Mouse (Mus musculus): ENCODE data around the gene Erv3. TPM values are rescaled to one million over a fixed set of nuclear protein-coding genes. Genes with fewer than 3 reads are reported as not detected.

Erv3 gene
- polyA plus RNA-seq, 1 experiment from 2014 or later: not detected

DNA sequence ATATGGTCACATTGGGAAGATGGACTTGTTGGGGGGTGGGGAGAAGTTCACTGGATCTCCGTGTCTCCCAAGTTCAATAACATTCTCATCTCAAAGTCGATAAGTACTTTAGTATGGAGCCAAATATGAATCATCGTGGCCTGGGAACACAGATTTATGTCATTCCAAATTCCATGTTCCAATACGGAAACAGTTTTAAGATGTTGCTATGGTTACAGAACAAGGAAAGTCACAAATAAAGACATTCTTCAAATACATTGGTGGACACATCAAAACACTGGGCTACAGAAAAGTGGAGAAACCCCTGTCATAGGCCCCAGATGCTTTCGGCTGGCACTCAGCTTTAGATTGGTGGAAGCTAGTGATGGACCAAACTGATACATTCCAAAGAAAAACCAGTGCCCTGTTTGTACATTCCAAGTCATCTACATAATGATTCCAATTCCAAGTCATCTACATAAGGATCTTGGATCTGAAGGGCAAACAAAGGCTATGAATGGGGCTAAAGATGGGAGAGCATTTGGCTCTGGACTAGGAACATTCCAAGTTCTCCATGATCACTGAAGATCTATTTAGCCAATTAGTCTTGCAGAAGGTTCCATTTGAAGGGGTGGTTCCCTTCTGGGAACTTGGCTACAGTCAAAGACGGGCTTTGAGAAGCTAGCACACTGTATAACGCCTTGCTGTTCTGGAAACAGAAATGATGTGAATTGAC lies 17.2 kb upstream of the Erv3 start:
- WGBS: 95% methylated on average over 7 of the region's 7 CpGs
- no peak overlapping the region for H3K4me2 ChIP-seq (ENCODE audit: low read length)
- H3K27me3 ChIP-seq (replicated peaks; ENCODE audit: control insufficient read depth, insufficient read depth, low read length): no peaks in the 10 kb centered on the region
- H3K27ac ChIP-seq (ENCODE audit: low read depth, low read length): no peak overlapping the region
- no peaks in the 10 kb centered on the region for H3K9me3 ChIP-seq (replicated peaks; ENCODE audit: control insufficient read depth, low read length)
- no peak for DNase-seq (ENCODE audit: low spot score)
- H3K4me3 ChIP-seq (ENCODE audit: low read depth, low read length): no peak overlapping the region
- H3K36me3 ChIP-seq (ENCODE audit: control insufficient read depth, insufficient read depth, low read length): no peaks in the 10 kb centered on the region
- H3K4me1 ChIP-seq (ENCODE audit: control insufficient read depth, insufficient read depth, low read length): no peaks in the 10 kb centered on the region
- no peak for ATAC-seq
- H3K9ac ChIP-seq (ENCODE audit: low read length): no peak overlapping the region

DNA sequence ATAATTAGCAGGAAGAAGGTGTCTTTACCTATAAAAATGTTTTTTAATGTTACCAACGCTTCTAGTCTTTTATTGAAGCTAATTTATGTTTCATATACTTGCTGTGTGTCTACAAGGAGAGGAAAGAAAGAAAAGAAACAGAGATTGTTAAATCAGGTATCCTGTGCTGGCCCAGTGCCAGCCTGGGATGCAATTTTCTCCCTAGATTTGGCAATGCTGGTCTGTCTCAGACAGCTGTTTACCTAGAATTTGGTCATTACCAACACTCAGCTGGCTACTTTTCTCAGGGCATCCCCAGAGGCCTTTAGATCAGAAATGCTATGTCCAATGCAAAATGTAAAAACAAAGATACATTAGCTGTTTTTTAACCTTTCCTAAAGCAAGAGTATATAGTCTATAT lies 13.8 kb upstream of the Erv3 start:
- WGBS: 84% methylated on average over 1 of the region's 1 CpGs
- Histone ChIP-seq H3K4me2 (ENCODE audit: low read length) (no peak overlapping the region), H3K9me3 (replicated peaks; ENCODE audit: control insufficient read depth, low read length) (no peaks in the 10 kb centered on the region), H3K36me3 (ENCODE audit: control insufficient read depth, insufficient read depth, low read length) (no peaks in the 10 kb centered on the region), H3K4me3 (ENCODE audit: low read depth, low read length) (no peak overlapping the region), H3K9ac (ENCODE audit: low read length) (no peak overlapping the region), H3K27ac (ENCODE audit: low read depth, low read length) (no peak overlapping the region), H3K4me1 (ENCODE audit: control insufficient read depth, insufficient read depth, low read length) (no peaks in the 10 kb centered on the region), H3K27me3 (replicated peaks; ENCODE audit: control insufficient read depth, insufficient read depth, low read length) (no peaks in the 10 kb centered on the region)
- ATAC-seq: no peak
- no peak for DNase-seq (ENCODE audit: low spot score)

DNA sequence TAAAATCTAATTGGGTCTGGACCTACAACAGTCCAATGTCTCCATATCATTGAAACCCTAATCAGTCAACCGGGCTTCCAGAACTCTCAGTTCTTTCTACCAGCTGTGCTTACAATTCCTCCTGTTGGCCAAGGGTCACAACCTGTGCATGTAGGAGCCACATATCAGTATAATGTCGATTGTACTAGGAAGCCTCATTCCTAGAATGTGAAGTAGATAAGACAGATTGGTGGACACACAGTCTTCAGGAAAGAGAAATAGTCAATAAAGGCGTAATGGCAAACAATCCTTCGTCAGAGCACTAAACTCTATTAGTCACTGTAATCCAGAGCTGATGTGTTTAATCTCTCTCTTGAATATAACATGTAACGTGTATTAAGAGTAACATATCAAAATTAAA lies 9.4 kb upstream of the Erv3 start:
- Histone ChIP-seq H3K9me3 (replicated peaks; ENCODE audit: control insufficient read depth, low read length) (no peaks in the 10 kb centered on the region), H3K4me3 (ENCODE audit: low read depth, low read length) (no peak overlapping the region), H3K4me1 (ENCODE audit: control insufficient read depth, insufficient read depth, low read length) (peaks cover 4% of the 10 kb centered on the region), H3K4me2 (ENCODE audit: low read length) (no peak overlapping the region), H3K36me3 (ENCODE audit: control insufficient read depth, insufficient read depth, low read length) (no peaks in the 10 kb centered on the region), H3K27me3 (replicated peaks; ENCODE audit: control insufficient read depth, insufficient read depth, low read length) (no peaks in the 10 kb centered on the region), H3K27ac (ENCODE audit: low read depth, low read length) (no peak overlapping the region), H3K9ac (ENCODE audit: low read length) (no peak overlapping the region)
- no peak for DNase-seq (ENCODE audit: low spot score)
- WGBS: 89% methylated on average over 5 of the region's 5 CpGs
- no peak for ATAC-seq

DNA sequence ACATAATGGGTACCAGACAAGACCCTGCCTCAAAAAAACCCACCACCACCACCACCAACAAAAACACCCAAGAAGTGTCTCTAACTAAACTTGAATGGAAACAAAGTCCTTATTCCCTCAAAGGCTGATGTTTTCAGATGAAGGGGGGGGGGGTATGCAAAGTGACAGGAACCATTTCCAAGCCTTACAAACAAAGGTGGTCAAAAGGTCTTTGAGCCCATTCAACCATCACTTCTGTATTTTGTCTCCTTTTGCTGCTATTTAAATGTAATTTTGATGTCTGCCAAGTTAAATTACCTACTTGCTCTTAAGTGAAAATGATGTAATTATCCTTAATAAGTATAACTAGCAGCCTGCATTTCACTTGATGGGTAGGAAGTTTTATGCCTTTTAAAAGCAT lies 7.1 kb upstream of the Erv3 start:
- Histone ChIP-seq H3K27me3 (replicated peaks; ENCODE audit: control insufficient read depth, insufficient read depth, low read length) (no peaks in the 10 kb centered on the region), H3K4me3 (ENCODE audit: low read depth, low read length) (no peak overlapping the region), H3K9me3 (replicated peaks; ENCODE audit: control insufficient read depth, low read length) (no peaks in the 10 kb centered on the region), H3K4me1 (ENCODE audit: control insufficient read depth, insufficient read depth, low read length) (peaks cover 4% of the 10 kb centered on the region), H3K36me3 (ENCODE audit: control insufficient read depth, insufficient read depth, low read length) (no peaks in the 10 kb centered on the region), H3K4me2 (ENCODE audit: low read length) (no peak overlapping the region), H3K27ac (ENCODE audit: low read depth, low read length) (no peak overlapping the region; the same call in 1 of the 2 replicates), H3K9ac (ENCODE audit: low read length) (no peak overlapping the region)
- DNase-seq (ENCODE audit: low spot score) (peak; percentile 70), ATAC-seq (peak; percentile 47)

DNA sequence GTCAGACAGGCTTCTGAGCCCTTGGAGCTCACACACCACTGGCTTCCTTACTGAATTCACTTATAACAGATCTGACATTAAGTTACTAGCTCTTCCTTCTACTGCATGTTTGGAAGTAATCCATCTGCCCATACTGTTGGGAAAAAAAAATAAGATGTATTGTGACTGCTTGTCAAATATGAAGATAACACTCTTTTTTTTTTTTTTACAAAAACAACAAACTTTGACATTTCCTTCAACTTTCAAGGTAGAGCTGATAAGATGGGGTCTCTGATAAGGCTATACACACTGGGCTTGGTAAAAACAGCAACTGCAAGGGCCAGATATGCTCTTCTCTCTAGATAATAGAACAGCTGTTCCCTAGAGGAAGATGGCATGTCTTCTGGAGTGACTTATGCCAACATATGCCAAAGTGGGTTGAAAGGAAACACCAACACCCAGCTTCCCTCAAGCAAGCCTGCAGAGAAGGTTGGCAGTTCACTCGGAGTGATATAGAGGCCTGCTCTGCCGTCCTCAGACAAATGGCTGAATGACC lies 4.8 kb upstream of the Erv3 start:
- Histone ChIP-seq H3K27ac (ENCODE audit: low read depth, low read length) (no peak overlapping the region), H3K9me3 (replicated peaks; ENCODE audit: control insufficient read depth, low read length) (no peaks in the 10 kb centered on the region)
- WGBS: 91% methylated on average over 2 of the region's 2 CpGs

DNA sequence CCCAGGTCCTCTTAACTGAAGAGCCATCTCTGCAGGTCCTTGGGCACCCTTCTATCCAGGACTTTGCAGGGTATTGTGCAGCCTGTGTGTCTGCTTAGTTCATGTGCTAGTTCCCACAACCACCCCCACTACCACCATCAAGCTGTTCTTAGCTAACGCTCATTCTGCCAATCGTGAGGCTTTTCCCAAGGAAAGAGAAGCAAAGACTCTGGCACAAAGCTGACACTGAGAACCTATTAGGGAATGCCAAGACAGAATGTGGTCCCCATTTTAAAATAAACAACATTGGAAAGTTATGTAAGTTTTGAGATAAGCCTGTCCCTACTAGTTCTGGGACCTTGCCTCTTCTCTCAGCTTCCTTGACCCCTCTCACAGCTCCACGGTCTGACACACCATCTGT lies 3.9 kb upstream of the Erv3 start:
- no peaks in the 10 kb centered on the region for H3K9me3 ChIP-seq (replicated peaks; ENCODE audit: control insufficient read depth, low read length)
- H3K4me3 ChIP-seq (ENCODE audit: low read depth, low read length): no peak overlapping the region
- H3K4me1 ChIP-seq (ENCODE audit: control insufficient read depth, insufficient read depth, low read length): peaks cover 4% of the 10 kb centered on the region
- H3K27me3 ChIP-seq (replicated peaks; ENCODE audit: control insufficient read depth, insufficient read depth, low read length): no peaks in the 10 kb centered on the region
- ATAC-seq (no peak), DNase-seq (ENCODE audit: low spot score) (no peak)
- peak overlapping the region; percentile 67; the same call in 1 of the 2 replicates for H3K27ac ChIP-seq (ENCODE audit: low read depth, low read length)
- no peak overlapping the region for H3K9ac ChIP-seq (ENCODE audit: low read length)
- WGBS: 65% methylated on average over 3 of the region's 3 CpGs
- no peak overlapping the region for H3K4me2 ChIP-seq (ENCODE audit: low read length)
- no peaks in the 10 kb centered on the region for H3K36me3 ChIP-seq (ENCODE audit: control insufficient read depth, insufficient read depth, low read length)

More for the DNA sequence above, 4.8 kb upstream of the Erv3 start:
- Histone ChIP-seq H3K4me1 (ENCODE audit: control insufficient read depth, insufficient read depth, low read length) (peaks cover 4% of the 10 kb centered on the region), H3K27me3 (replicated peaks; ENCODE audit: control insufficient read depth, insufficient read depth, low read length) (no peaks in the 10 kb centered on the region), H3K4me3 (ENCODE audit: low read depth, low read length) (no peak overlapping the region), H3K9ac (ENCODE audit: low read length) (no peak overlapping the region), H3K4me2 (ENCODE audit: low read length) (no peak overlapping the region), H3K36me3 (ENCODE audit: control insufficient read depth, insufficient read depth, low read length) (no peaks in the 10 kb centered on the region)
- ATAC-seq: no peak
- no peak for DNase-seq (ENCODE audit: low spot score)

DNA sequence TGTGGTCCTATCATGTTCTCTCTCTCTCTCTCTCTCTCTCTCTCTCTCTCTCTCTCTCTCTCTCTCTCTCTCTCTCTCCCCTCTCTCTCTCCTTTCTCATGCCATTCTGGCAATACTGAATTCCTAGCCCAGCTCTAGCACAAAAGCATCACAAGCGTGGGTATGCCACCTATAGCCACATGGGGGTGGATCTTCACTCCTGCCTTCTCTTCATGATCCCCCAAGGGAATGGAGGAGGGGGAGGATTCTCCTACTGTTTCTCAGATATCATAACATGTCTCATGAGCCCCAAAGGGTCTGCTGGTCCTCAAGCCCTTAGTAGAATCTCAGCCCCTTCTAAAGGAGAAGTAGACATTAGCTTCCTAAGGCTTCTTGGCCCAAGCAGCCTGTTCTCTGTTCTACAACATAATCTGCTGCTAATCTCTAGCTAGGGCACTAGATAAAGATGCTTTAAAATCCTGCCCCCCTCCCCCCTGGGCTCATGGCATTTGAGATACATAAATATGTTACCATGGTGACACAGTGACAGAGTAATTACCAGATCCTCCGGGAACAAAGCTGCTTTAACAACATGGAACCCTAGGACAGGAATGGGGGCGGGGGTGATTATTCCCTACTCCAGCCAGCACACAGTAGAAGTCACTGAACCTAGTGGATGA lies 3.2 kb upstream of the Erv3 start:
- Histone ChIP-seq H3K4me2 (ENCODE audit: low read length) (no peak overlapping the region), H3K4me3 (ENCODE audit: low read depth, low read length) (no peak overlapping the region), H3K27me3 (replicated peaks; ENCODE audit: control insufficient read depth, insufficient read depth, low read length) (no peaks in the 10 kb centered on the region), H3K36me3 (ENCODE audit: control insufficient read depth, insufficient read depth, low read length) (no peaks in the 10 kb centered on the region), H3K4me1 (ENCODE audit: control insufficient read depth, insufficient read depth, low read length) (peaks cover 4% of the 10 kb centered on the region), H3K9me3 (replicated peaks; ENCODE audit: control insufficient read depth, low read length) (no peaks in the 10 kb centered on the region), H3K9ac (ENCODE audit: low read length) (no peak overlapping the region), H3K27ac (ENCODE audit: low read depth, low read length) (peak overlapping the region; percentile 67)
- ATAC-seq: peak; percentile 72
- peak; percentile 83 for DNase-seq (ENCODE audit: low spot score)
- 44% methylated on average over 3 of the region's 3 CpGs for WGBS

DNA sequence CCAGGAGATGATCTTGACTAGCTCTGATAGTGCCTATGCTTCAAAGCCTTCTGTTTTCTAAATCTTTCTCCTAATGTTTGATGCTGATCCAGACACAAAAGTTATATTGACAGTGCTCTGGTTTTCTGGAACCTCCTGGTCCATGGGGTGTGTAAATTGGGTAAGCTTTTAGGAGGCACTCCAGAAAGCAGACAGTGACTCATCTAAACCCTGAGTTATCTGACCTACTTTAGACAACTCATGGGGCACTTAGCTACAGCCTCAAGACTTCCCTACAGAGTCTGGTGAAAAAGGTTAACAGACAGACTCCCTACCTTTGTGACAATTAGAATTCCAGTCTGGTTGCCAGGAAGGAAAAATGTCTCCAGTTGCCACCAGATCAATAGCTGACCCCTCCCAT lies 1.7 kb downstream of the Erv3 start:
- H3K4me1 ChIP-seq (ENCODE audit: control insufficient read depth, insufficient read depth, low read length): no peaks in the 10 kb centered on the region; the same call in 1 of the 2 replicates
- DNase-seq (ENCODE audit: low spot score): no peak
- no peaks in the 10 kb centered on the region for H3K9me3 ChIP-seq (replicated peaks; ENCODE audit: control insufficient read depth, low read length)
- no peaks in the 10 kb centered on the region for H3K27me3 ChIP-seq (replicated peaks; ENCODE audit: control insufficient read depth, insufficient read depth, low read length)
- H3K27ac ChIP-seq (ENCODE audit: low read depth, low read length): no peak overlapping the region
- H3K4me2 ChIP-seq (ENCODE audit: low read length): no peak overlapping the region
- H3K4me3 ChIP-seq (ENCODE audit: low read depth, low read length): no peak overlapping the region
- no peak for ATAC-seq
- no peaks in the 10 kb centered on the region for H3K36me3 ChIP-seq (ENCODE audit: control insufficient read depth, insufficient read depth, low read length)
- no peak overlapping the region for H3K9ac ChIP-seq (ENCODE audit: low read length)

DNA sequence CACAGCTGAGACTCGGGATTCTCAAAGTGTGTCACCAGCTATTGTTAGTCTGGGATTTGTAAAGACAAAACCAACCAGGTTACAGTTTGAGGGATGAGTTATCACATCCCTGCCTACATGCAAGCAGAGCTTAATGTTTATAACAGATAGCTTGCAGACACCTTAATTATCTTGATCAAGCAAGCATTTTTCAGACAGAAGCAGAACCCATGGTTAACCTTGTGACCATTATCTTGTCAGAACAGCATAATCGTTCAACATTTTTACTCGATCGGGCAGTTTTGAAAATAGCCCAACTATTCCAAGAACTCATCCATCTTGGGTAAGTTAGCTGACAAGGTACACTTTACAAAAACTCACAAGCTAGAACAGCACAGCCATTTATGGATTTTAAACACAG lies 5.8 kb downstream of the Erv3 start:
- H3K9ac ChIP-seq (ENCODE audit: low read length): no peak overlapping the region
- no peaks in the 10 kb centered on the region for H3K9me3 ChIP-seq (replicated peaks; ENCODE audit: control insufficient read depth, low read length)
- WGBS: 74% methylated on average over 4 of the region's 4 CpGs
- H3K4me3 ChIP-seq (ENCODE audit: low read depth, low read length): no peak overlapping the region
- no peak for DNase-seq (ENCODE audit: low spot score)
- no peaks in the 10 kb centered on the region for H3K36me3 ChIP-seq (ENCODE audit: control insufficient read depth, insufficient read depth, low read length)
- H3K27ac ChIP-seq (ENCODE audit: low read depth, low read length): no peak overlapping the region
- no peak overlapping the region for H3K4me2 ChIP-seq (ENCODE audit: low read length)
- ATAC-seq: no peak
- no peaks in the 10 kb centered on the region for H3K27me3 ChIP-seq (replicated peaks; ENCODE audit: control insufficient read depth, insufficient read depth, low read length)
- H3K4me1 ChIP-seq (ENCODE audit: control insufficient read depth, insufficient read depth, low read length): no peaks in the 10 kb centered on the region
